Mouse (Mus musculus) lung, embryonic 14.5 days (tissue): ENCODE measurements around the gene Ppp2r1a. TPM values are rescaled to one million over a fixed set of nuclear protein-coding genes. Genes with fewer than 3 reads are reported as not detected.
A peak's percentile ranks its signal among the peaks of the same experiment; 100 is the strongest.

ENCODE experiments used
- ATAC-seq: fragments of 200-750 bp; cut with Nextera tagmentation; 2 replicates; pipeline ENCODE4 v1.8.0; 2017; ENCODE audit warnings: mild to moderate bottlenecking, moderate TSS enrichment, moderate library complexity; ENCODE audit not compliant: insufficient read depth
- DNase-seq: peaks from one replicate; pipeline ENCODE4 v3.0.0-alpha.2; 2015
- H3K27ac ChIP-seq: fragments of 300-500 bp; sonication (generic); 2 replicates; pipeline ENCODE4 v1.5.1; 2014; ENCODE audit warnings: low read depth, mild to moderate bottlenecking, moderate library complexity
- H3K27me3 ChIP-seq: fragments of 300-500 bp; sonication (generic); 2 replicates; pipeline ENCODE4 v1.6.1; 2014; ENCODE audit warnings: low read length, control low read depth; ENCODE audit not compliant: insufficient read depth
- H3K36me3 ChIP-seq: fragments of 300-500 bp; sonication (generic); 2 replicates; pipeline ENCODE4 v1.6.1; 2014; ENCODE audit warnings: control low read depth; ENCODE audit not compliant: insufficient read depth
- H3K4me1 ChIP-seq: fragments of 300-500 bp; sonication (generic); 2 replicates; pipeline ENCODE4 v1.6.1; 2014; ENCODE audit warnings: antibody characterized with exemption, control low read depth; ENCODE audit not compliant: insufficient read depth
- H3K4me2 ChIP-seq: fragments of 300-500 bp; sonication (generic); 2 replicates; pipeline ENCODE4 v1.6.1; 2014; ENCODE audit warnings: mild to moderate bottlenecking
- H3K4me3 ChIP-seq: fragments of 300-500 bp; sonication (generic); 2 replicates; pipeline ENCODE4 v1.5.1; 2014; ENCODE audit warnings: low read depth, low read length
- H3K9ac ChIP-seq: fragments of 300-500 bp; sonication (generic); 2 replicates; pipeline ENCODE4 v1.6.1; 2014
- H3K9me3 ChIP-seq: fragments of 300-500 bp; sonication (generic); 2 replicates; pipeline ENCODE4 v1.6.1; 2016; ENCODE audit warnings: low read depth, low read length, control low read depth
- CTCF ChIP-seq: IDR thresholded peaks from 2 replicates; pipeline ENCODE4 v1.5.1; 2016; ENCODE audit warnings: antibody characterized with exemption, low read depth
- WGBS: fragments of 180-500 bp; shearing (Covaris S2); extraction: QIAGEN DNeasy Blood & Tissue Kit; methylation state at CpG from one replicate; pipeline ENCODE4 v1.1.7; 2014; 5-methylcytosine and 5-hydroxymethylcytosine counted together
- polyA plus RNA-seq: library from polyadenylated mRNA; unstranded; fragments of >200 nt; fragmentation: Nextera tagmentation; extraction: Ambion mirVana; gene quantifications from 2 replicates; pipeline ENCODE4 v1.2.1, GENCODE M21; 2014

Gene Ppp2r1a
- polyA plus RNA-seq, 1 experiment from 2014 or later: 435 TPM

- Histone ChIP-seq H3K4me3 (no peak overlapping the region), H3K36me3 (peaks cover 92% of the 10 kb centered on the region), H3K9me3 (no peaks in the 10 kb centered on the region), H3K4me2 (no peak overlapping the region), H3K9ac (no peak overlapping the region), H3K27ac (no peak overlapping the region), H3K27me3 (no peaks in the 10 kb centered on the region), H3K4me1 (no peaks in the 10 kb centered on the region)
- WGBS: 99% methylated on average over 4 of the region's 4 CpGs
- no peak for ATAC-seq
- no peak for TF ChIP-seq CTCF
- no peak for DNase-seq
Measured at GRCm38 (mm10) chr17:20965421-20965820, 20.3 kb downstream of the Ppp2r1a start.

GRCm38 (mm10) chr17:20966681-20967080 is 21.6 kb downstream of the Ppp2r1a start:
- H3K9me3 ChIP-seq: no peaks in the 10 kb centered on the region
- no peak overlapping the region for H3K4me2 ChIP-seq
- no peaks in the 10 kb centered on the region for H3K27me3 ChIP-seq
- no peaks in the 10 kb centered on the region for H3K4me1 ChIP-seq
- no peak overlapping the region for H3K9ac ChIP-seq
- peaks cover 82% of the 10 kb centered on the region for H3K36me3 ChIP-seq
- DNase-seq (no peak), ATAC-seq (no peak)
- H3K27ac ChIP-seq: no peak overlapping the region
- TF ChIP-seq CTCF: no peak
- no peak overlapping the region for H3K4me3 ChIP-seq

- DNase-seq (no peak), ATAC-seq (no peak)
- no peak overlapping the region for H3K4me2 ChIP-seq
- no peak overlapping the region for H3K9ac ChIP-seq
- no peaks in the 10 kb centered on the region for H3K4me1 ChIP-seq
- no peak overlapping the region for H3K4me3 ChIP-seq
- 68% methylated on average over 2 of the region's 2 CpGs for WGBS
- no peak overlapping the region for H3K27ac ChIP-seq
- H3K27me3 ChIP-seq: no peaks in the 10 kb centered on the region
- no peaks in the 10 kb centered on the region for H3K9me3 ChIP-seq
- no peak for TF ChIP-seq CTCF
- H3K36me3 ChIP-seq: no peaks in the 10 kb centered on the region
Measured at GRCm38 (mm10) chr17:20993716-20994115, 48.6 kb downstream of the Ppp2r1a start.

GRCm38 (mm10) chr17:20996364-20996763 is 51.3 kb downstream of the Ppp2r1a start, which contains the start of gene Vmn1r233:
Gene Vmn1r233, minus strand, starts transcription at chr17:20996464.
- ATAC-seq (no peak), DNase-seq (no peak)
- no peak within 1 kb of the TSS for H3K9ac ChIP-seq
- no peaks in the 10 kb centered on the region for H3K36me3 ChIP-seq
- no peak within 1 kb of the TSS for H3K4me3 ChIP-seq
- no peaks in the 10 kb centered on the region for H3K4me1 ChIP-seq
- no peak within 1 kb of the TSS for H3K4me2 ChIP-seq
- H3K27me3 ChIP-seq: no peaks in the 10 kb centered on the region
- no peak for TF ChIP-seq CTCF
- H3K27ac ChIP-seq: no peak within 1 kb of the TSS
- no peaks in the 10 kb centered on the region for H3K9me3 ChIP-seq

GRCm38 (mm10) chr17:21008382-21009331 is 63.5 kb downstream of the Ppp2r1a start, which contains the start of gene Zfp160:
Gene Zfp160, plus strand, starts transcription at chr17:21008903.
- DNase-seq (peak; percentile 96), ATAC-seq (peak; percentile 99)
- Histone ChIP-seq H3K4me1 (no peaks in the 10 kb centered on the region), H3K27me3 (no peaks in the 10 kb centered on the region), H3K9me3 (no peaks in the 10 kb centered on the region), H3K4me2 (peak within 1 kb of the TSS; percentile 68), H3K4me3 (peak within 1 kb of the TSS; percentile 79), H3K9ac (peak within 1 kb of the TSS; percentile 88), H3K36me3 (peaks cover 14% of the 10 kb centered on the region), H3K27ac (peak within 1 kb of the TSS; percentile 92)
- TF ChIP-seq CTCF: no peak
- 6% methylated on average over 36 of the region's 36 CpGs for WGBS

GRCm38 (mm10) chr17:21009726-21010125 is 64.6 kb downstream of the Ppp2r1a start:
- H3K27ac ChIP-seq: no peak overlapping the region
- DNase-seq: no peak
- no peak for ATAC-seq

More at GRCm38 (mm10) chr17:21009726-21010125, 64.6 kb downstream of the Ppp2r1a start:
- H3K9ac ChIP-seq: peak overlapping the region; percentile 88
- H3K9me3 ChIP-seq: no peaks in the 10 kb centered on the region
- H3K4me1 ChIP-seq: no peaks in the 10 kb centered on the region
- H3K4me3 ChIP-seq: peak overlapping the region; percentile 79
- 17% methylated on average over 1 of the region's 1 CpGs for WGBS
- no peaks in the 10 kb centered on the region for H3K27me3 ChIP-seq
- H3K4me2 ChIP-seq: peak overlapping the region; percentile 68
- H3K36me3 ChIP-seq: peaks cover 17% of the 10 kb centered on the region
- TF ChIP-seq CTCF: no peak

Other genes starting within 250 kb of the Ppp2r1a start
- not detected in 2 replicates for gene Vmn1r227, start 215.5 kb upstream of the Ppp2r1a start, polyA plus RNA-seq
- gene Vmn1r228, start 159.2 kb upstream of the Ppp2r1a start, polyA plus RNA-seq: not detected in 2 replicates
- gene Vmn1r229, start 133.8 kb upstream of the Ppp2r1a start, polyA plus RNA-seq: not detected in 2 replicates
- not detected in 2 replicates for gene Vmn1r230, start 104.9 kb upstream of the Ppp2r1a start, polyA plus RNA-seq
- gene Vmn1r231, start 40.2 kb upstream of the Ppp2r1a start, polyA plus RNA-seq: not detected in 2 replicates
- not detected in 2 replicates for gene Vmn1r232, start 25.6 kb upstream of the Ppp2r1a start, polyA plus RNA-seq
- gene Vmn1r233, start 51.2 kb downstream of the Ppp2r1a start, polyA plus RNA-seq: not detected in 2 replicates
- 15.8 and 16.2 TPM in 2 replicates for gene Zfp160, start 63.6 kb downstream of the Ppp2r1a start, polyA plus RNA-seq